Mouse (Mus musculus): ENCODE results near the gene Pou2f3. TPM values are rescaled to one million over a fixed set of nuclear protein-coding genes. Genes with fewer than 3 reads are reported as not detected.

Gene Pou2f3
- polyA plus RNA-seq, 1 experiment: not detected

DNA sequence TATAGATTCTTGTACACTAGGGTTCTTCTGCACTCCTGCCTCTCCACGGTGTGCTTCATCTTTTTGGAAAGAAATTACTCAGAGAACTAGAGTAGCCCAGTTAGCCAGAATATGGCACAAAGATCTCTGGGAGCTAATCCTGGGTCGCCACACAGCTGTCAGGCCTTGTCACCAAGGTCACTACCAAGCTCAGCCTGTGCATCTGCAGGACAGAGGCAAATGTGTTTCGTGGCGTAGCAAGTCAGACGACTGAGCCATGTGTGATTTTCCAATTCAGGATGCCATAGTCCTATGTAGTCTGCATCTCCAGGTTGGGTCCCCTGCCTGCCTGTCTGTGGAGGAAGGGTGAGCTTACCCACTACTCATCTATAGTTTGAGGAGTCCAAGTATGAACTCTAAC is 22.9 kb upstream of the Pou2f3 start:
- H3K4me2 ChIP-seq (ENCODE audit: low read depth): peak overlapping the region; percentile 2
- H3K79me2 ChIP-seq (ENCODE audit: control insufficient read depth, insufficient read depth): no peaks in the 10 kb centered on the region
- no peak overlapping the region for H3K4me3 ChIP-seq
- H3K27me3 ChIP-seq (ENCODE audit: control insufficient read depth, insufficient read depth, insufficient read length): no peaks in the 10 kb centered on the region
- TF ChIP-seq TCF3 (IDR thresholded peaks at IDR 0.05; ENCODE audit: insufficient read length, low read depth): no peak
- TF ChIP-seq MYOD1 (IDR thresholded peaks at IDR 0.05; ENCODE audit: control insufficient read depth in 1 of 3, insufficient read length in 2 of 3, low read depth in 2 of 3): peak; percentile 44 to 85 (median 74)
- TF ChIP-seq MYOG (IDR thresholded peaks at IDR 0.05; ENCODE audit: control insufficient read depth in 1 of 3, insufficient read depth in 1 of 3, insufficient read length in 2 of 3, low read depth in 2 of 3): peak in 1 of 3 experiments; percentile 16
- TF ChIP-seq MAX (IDR thresholded peaks at IDR 0.05; ENCODE audit: low read depth): no peak
- no peak for TF ChIP-seq POLR2A (IDR thresholded peaks at IDR 0.05; ENCODE audit: insufficient read length, low read depth)
- no peak for TF ChIP-seq TCF12 (IDR thresholded peaks at IDR 0.05; ENCODE audit: insufficient read depth, poor library complexity, severe bottlenecking)
- no peak for TF ChIP-seq POLR2AphosphoS2 (IDR thresholded peaks at IDR 0.05; ENCODE audit: insufficient read length, low read depth)
- no peaks in the 10 kb centered on the region for H3K36me3 ChIP-seq (ENCODE audit: control insufficient read depth, insufficient read depth)
- H3ac ChIP-seq (ENCODE audit: control insufficient read depth, insufficient read length): no peak overlapping the region

DNA sequence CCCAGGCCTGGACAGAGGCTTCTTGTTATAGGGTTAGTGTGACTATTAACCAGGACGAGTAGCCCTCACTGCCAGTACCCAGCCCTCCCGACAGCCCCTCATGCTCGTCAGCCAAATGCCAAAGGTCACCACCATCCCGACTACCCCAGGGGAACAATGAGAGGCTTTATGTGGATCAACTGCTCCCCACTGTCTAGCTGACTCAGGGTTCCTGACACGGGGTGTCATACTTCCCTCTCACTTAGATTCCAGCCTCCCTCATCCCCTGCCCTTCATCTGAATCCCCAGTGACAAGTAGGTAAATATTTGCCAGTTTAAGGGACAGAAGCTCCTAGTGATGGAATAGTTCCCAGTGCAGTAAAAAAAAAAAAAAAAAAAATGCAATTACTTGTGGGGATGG is 22.1 kb upstream of the Pou2f3 start:
- no peak overlapping the region for H3K4me3 ChIP-seq
- H3K36me3 ChIP-seq (ENCODE audit: control insufficient read depth, insufficient read depth): no peaks in the 10 kb centered on the region

DNA sequence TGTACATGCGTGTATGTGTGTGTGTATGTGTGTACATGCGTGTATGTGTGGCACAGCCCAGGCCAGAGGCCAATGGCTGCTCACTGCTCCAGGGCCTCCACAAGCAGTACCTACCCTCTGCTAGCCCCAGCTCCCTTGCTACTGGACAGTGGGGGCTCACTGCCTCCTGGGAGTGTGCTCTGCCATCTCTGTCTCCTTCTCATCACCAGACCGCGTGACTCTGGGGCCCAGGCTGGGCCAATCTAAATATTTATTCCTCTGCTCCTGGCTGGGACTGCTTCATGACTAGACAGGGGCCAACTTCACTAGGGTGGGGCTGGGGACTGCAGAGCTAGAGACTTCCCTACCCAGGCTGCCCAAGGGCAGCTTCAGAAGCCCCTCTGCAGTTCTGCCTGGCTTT is 21.6 kb upstream of the Pou2f3 start:
- H3K4me2 ChIP-seq (ENCODE audit: low read depth): no peak overlapping the region
- H3K36me3 ChIP-seq (ENCODE audit: control insufficient read depth, insufficient read depth): no peaks in the 10 kb centered on the region
- H3ac ChIP-seq (ENCODE audit: control insufficient read depth, insufficient read length): no peak overlapping the region
- H3K4me3 ChIP-seq: no peak overlapping the region
- H3K79me2 ChIP-seq (ENCODE audit: control insufficient read depth, insufficient read depth): no peaks in the 10 kb centered on the region
- TF ChIP-seq POLR2AphosphoS2 (IDR thresholded peaks at IDR 0.05; ENCODE audit: insufficient read length, low read depth) (no peak), SRF (IDR thresholded peaks at IDR 0.05; ENCODE audit: control insufficient read depth, insufficient read length, low read depth) (no peak), TCF12 (IDR thresholded peaks at IDR 0.05; ENCODE audit: insufficient read depth, poor library complexity, severe bottlenecking) (no peak), MYOD1 (IDR thresholded peaks at IDR 0.05; ENCODE audit: control insufficient read depth in 1 of 3, insufficient read length in 2 of 3, low read depth in 2 of 3) (no peak), USF1 (IDR thresholded peaks at IDR 0.05; ENCODE audit: low read depth) (no peak), REST (IDR thresholded peaks at IDR 0.05; ENCODE audit: insufficient read depth, insufficient read length) (no peak), MYOG (IDR thresholded peaks at IDR 0.05; ENCODE audit: control insufficient read depth in 1 of 3, insufficient read depth in 1 of 3, insufficient read length in 2 of 3, low read depth in 2 of 3) (no peak), TCF3 (IDR thresholded peaks at IDR 0.05; ENCODE audit: insufficient read length, low read depth) (no peak), MAX (IDR thresholded peaks at IDR 0.05; ENCODE audit: low read depth) (no peak), E2F4 (IDR thresholded peaks at IDR 0.05; ENCODE audit: insufficient read depth) (no peak), POLR2A (IDR thresholded peaks at IDR 0.05; ENCODE audit: insufficient read length, low read depth) (no peak), CEBPB (IDR thresholded peaks at IDR 0.05; ENCODE audit: insufficient read depth, poor library complexity, severe bottlenecking) (no peak)
- no peaks in the 10 kb centered on the region for H3K27me3 ChIP-seq (ENCODE audit: control insufficient read depth, insufficient read depth, insufficient read length)

More for the DNA sequence above, 22.1 kb upstream of the Pou2f3 start:
- no peak overlapping the region for H3ac ChIP-seq (ENCODE audit: control insufficient read depth, insufficient read length)
- peak overlapping the region; percentile 2 for H3K4me2 ChIP-seq (ENCODE audit: low read depth)
- H3K79me2 ChIP-seq (ENCODE audit: control insufficient read depth, insufficient read depth): no peaks in the 10 kb centered on the region
- TF ChIP-seq CEBPB (IDR thresholded peaks at IDR 0.05; ENCODE audit: insufficient read depth, poor library complexity, severe bottlenecking): no peak
- no peak for TF ChIP-seq E2F4 (IDR thresholded peaks at IDR 0.05; ENCODE audit: insufficient read depth)
- TF ChIP-seq SRF (IDR thresholded peaks at IDR 0.05; ENCODE audit: control insufficient read depth, insufficient read length, low read depth): no peak
- no peak for TF ChIP-seq USF1 (IDR thresholded peaks at IDR 0.05; ENCODE audit: low read depth)
- TF ChIP-seq TCF3 (IDR thresholded peaks at IDR 0.05; ENCODE audit: insufficient read length, low read depth): no peak
- no peak for TF ChIP-seq POLR2A (IDR thresholded peaks at IDR 0.05; ENCODE audit: insufficient read length, low read depth)
- TF ChIP-seq MAX (IDR thresholded peaks at IDR 0.05; ENCODE audit: low read depth): no peak
- H3K27me3 ChIP-seq (ENCODE audit: control insufficient read depth, insufficient read depth, insufficient read length): no peaks in the 10 kb centered on the region

DNA sequence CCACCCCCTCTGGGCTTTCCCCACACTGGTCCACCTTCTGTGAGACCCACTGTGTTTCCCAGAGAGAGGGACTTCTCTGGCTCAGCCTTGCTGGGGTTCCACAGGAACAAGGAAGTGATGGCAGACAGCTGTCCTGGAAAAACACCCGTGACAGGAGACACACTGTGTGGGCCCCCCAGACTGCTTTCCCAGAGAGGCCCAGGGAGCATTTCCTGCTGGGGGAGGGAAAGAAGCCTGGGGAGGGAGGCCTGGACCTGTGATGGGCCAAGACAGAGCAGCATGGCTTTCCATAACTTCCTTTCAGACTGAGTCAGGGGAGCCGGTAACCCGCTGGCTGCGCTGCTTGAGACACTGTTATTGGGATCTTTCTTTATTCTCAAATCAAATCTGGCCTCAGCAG is 20.7 kb upstream of the Pou2f3 start:
- no peak overlapping the region for H3K4me3 ChIP-seq
- TF ChIP-seq POLR2AphosphoS2 (IDR thresholded peaks at IDR 0.05; ENCODE audit: insufficient read length, low read depth): no peak
- no peak for TF ChIP-seq REST (IDR thresholded peaks at IDR 0.05; ENCODE audit: insufficient read depth, insufficient read length)
- TF ChIP-seq TCF3 (IDR thresholded peaks at IDR 0.05; ENCODE audit: insufficient read length, low read depth): no peak
- TF ChIP-seq E2F4 (IDR thresholded peaks at IDR 0.05; ENCODE audit: insufficient read depth): no peak
- TF ChIP-seq CEBPB (IDR thresholded peaks at IDR 0.05; ENCODE audit: insufficient read depth, poor library complexity, severe bottlenecking): no peak
- no peak for TF ChIP-seq MAX (IDR thresholded peaks at IDR 0.05; ENCODE audit: low read depth)
- no peak for TF ChIP-seq TCF12 (IDR thresholded peaks at IDR 0.05; ENCODE audit: insufficient read depth, poor library complexity, severe bottlenecking)
- no peak for TF ChIP-seq SRF (IDR thresholded peaks at IDR 0.05; ENCODE audit: control insufficient read depth, insufficient read length, low read depth)
- TF ChIP-seq POLR2A (IDR thresholded peaks at IDR 0.05; ENCODE audit: insufficient read length, low read depth): no peak
- no peak for TF ChIP-seq USF1 (IDR thresholded peaks at IDR 0.05; ENCODE audit: low read depth)
- TF ChIP-seq MYOG (IDR thresholded peaks at IDR 0.05; ENCODE audit: control insufficient read depth in 1 of 3, insufficient read depth in 1 of 3, insufficient read length in 2 of 3, low read depth in 2 of 3): no peak
- no peak for TF ChIP-seq MYOD1 (IDR thresholded peaks at IDR 0.05; ENCODE audit: control insufficient read depth in 1 of 3, insufficient read length in 2 of 3, low read depth in 2 of 3)
- H3K36me3 ChIP-seq (ENCODE audit: control insufficient read depth, insufficient read depth): no peaks in the 10 kb centered on the region
- H3ac ChIP-seq (ENCODE audit: control insufficient read depth, insufficient read length): no peak overlapping the region
- H3K79me2 ChIP-seq (ENCODE audit: control insufficient read depth, insufficient read depth): peaks cover 4% of the 10 kb centered on the region
- H3K27me3 ChIP-seq (ENCODE audit: control insufficient read depth, insufficient read depth, insufficient read length): no peaks in the 10 kb centered on the region
- H3K4me2 ChIP-seq (ENCODE audit: low read depth): no peak overlapping the region

DNA sequence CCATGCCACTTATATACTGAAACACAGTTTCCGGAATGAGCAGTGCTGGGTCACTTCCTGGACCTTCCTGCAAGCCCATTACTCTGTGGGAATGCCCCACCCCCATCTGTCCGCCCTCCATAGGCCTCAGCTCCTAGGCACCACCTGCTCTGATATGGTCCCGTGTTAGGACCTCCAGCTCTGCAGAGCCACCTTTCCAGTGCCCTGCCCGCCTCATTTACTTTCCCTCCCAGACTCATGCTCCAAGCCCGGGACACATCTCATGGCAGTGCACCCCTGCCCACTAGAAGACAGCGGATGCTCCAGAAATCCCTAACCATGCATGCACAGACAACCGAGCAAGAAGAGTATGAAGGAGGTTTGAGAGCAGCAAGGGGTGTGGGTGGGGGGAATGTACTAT is 19.8 kb upstream of the Pou2f3 start:
- no peak overlapping the region for H3K4me3 ChIP-seq
- H3K79me2 ChIP-seq (ENCODE audit: control insufficient read depth, insufficient read depth): peaks cover 4% of the 10 kb centered on the region
- no peak overlapping the region for H3ac ChIP-seq (ENCODE audit: control insufficient read depth, insufficient read length)
- H3K36me3 ChIP-seq (ENCODE audit: control insufficient read depth, insufficient read depth): no peaks in the 10 kb centered on the region
- no peak overlapping the region for H3K4me2 ChIP-seq (ENCODE audit: low read depth)
- TF ChIP-seq MYOG (IDR thresholded peaks at IDR 0.05; ENCODE audit: control insufficient read depth in 1 of 3, insufficient read depth in 1 of 3, insufficient read length in 2 of 3, low read depth in 2 of 3): no peak
- no peak for TF ChIP-seq TCF3 (IDR thresholded peaks at IDR 0.05; ENCODE audit: insufficient read length, low read depth)
- no peak for TF ChIP-seq REST (IDR thresholded peaks at IDR 0.05; ENCODE audit: insufficient read depth, insufficient read length)
- no peak for TF ChIP-seq POLR2AphosphoS2 (IDR thresholded peaks at IDR 0.05; ENCODE audit: insufficient read length, low read depth)
- no peak for TF ChIP-seq USF1 (IDR thresholded peaks at IDR 0.05; ENCODE audit: low read depth)
- no peaks in the 10 kb centered on the region for H3K27me3 ChIP-seq (ENCODE audit: control insufficient read depth, insufficient read depth, insufficient read length)

Measured in myocyte (in vitro differentiated cells).